Mouse (Mus musculus) adrenal gland, postnatal 0 days (tissue): ENCODE results near the gene Astl. TPM values are rescaled to one million over a fixed set of nuclear protein-coding genes. Genes with fewer than 3 reads are reported as not detected.

ENCODE experiments used
- polyA plus RNA-seq: library from polyadenylated mRNA; unstranded; fragments of >200 nt; fragmentation: Nextera tagmentation; extraction: Ambion mirVana; gene quantifications from 2 replicates; pipeline ENCODE4 v1.2.1, GENCODE M21; 2015

Gene Astl
- polyA plus RNA-seq: not detected in 2 replicates

DNA sequence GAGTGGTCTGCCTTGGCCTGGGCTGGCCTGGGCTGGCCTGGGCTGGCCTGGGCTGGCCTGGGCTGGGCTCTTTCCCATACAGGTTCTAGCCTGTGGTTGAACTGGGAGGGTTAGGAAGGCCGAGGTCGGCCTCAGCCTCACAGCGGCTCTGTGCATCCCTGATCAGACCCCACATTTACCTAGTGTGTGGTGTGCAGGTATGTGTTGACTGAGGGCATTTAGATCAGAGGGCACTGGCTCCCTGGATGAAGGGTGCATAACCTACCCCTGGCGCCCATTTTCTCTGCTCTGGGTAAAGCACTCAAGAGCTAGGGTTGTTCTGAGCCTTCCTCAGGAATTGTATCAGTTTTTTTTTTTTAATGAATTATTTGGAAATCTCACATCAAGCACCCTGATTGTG is at the start of gene Astl:
Astl (plus strand) TSS at position 224 of the 400 bp plus-strand sequence.

GRCm38 (mm10) chr2:127335767-127336496 is 2.5 kb upstream of the Astl start, which contains the start of gene Dusp2:
Dusp2 (plus strand) TSS chr2:127336159.

GRCm38 (mm10) chr2:127362459-127363281 is 24.2 kb downstream of the Astl start, which contains the start of gene Adra2b:
Adra2b (plus strand) TSS chr2:127363208.

Other genes with a start within 250 kb of the Astl start
- gene Ncaph, start 204.7 kb upstream of the Astl start, polyA plus RNA-seq: 15.4 and 18.2 TPM in 2 replicates
- gene Itpripl1, start 195.2 kb upstream of the Astl start, polyA plus RNA-seq: 10.5 and 11.5 TPM in 2 replicates
- gene 1810024B03Rik, start 130.4 kb upstream of the Astl start, polyA plus RNA-seq: 4.8 and 5.7 TPM in 2 replicates
- 18.6 and 21.2 TPM in 2 replicates for gene Snrnp200, start 130.3 kb upstream of the Astl start, polyA plus RNA-seq
- 70.2 and 86.0 TPM in 2 replicates for gene Ciao1, start 90.8 kb upstream of the Astl start, polyA plus RNA-seq
- 32.7 and 33.1 TPM in 2 replicates for gene Tmem127, start 90.7 kb upstream of the Astl start, polyA plus RNA-seq
- gene Stard7, start 68.4 kb upstream of the Astl start, polyA plus RNA-seq: 45.3 and 78.6 TPM in 2 replicates
- gene Dusp2, start 2.5 kb upstream of the Astl start, polyA plus RNA-seq: 2.6 TPM in 2 replicates
- gene Adra2b, start 24.6 kb downstream of the Astl start, polyA plus RNA-seq: 1.6 and 1.9 TPM in 2 replicates
- gene Gpat2, start 86.6 kb downstream of the Astl start, polyA plus RNA-seq: 0.12 and 0.17 TPM in 2 replicates
- 52.3 and 83.2 TPM in 2 replicates for gene Fahd2a, start 105.9 kb downstream of the Astl start, polyA plus RNA-seq
- gene Kcnip3, start 183.5 kb downstream of the Astl start, polyA plus RNA-seq: 2.4 TPM in 2 replicates
- 0.15 and 0.19 TPM in 2 replicates for gene Prom2, start 202.8 kb downstream of the Astl start, polyA plus RNA-seq
- gene Zfp661, start 248.5 kb downstream of the Astl start, polyA plus RNA-seq: 1.7 and 3.1 TPM in 2 replicates
- 99.7 and 130 TPM in 2 replicates for gene Mrps5, start 248.6 kb downstream of the Astl start, polyA plus RNA-seq